Mouse (Mus musculus) thymus, postnatal 14 days (tissue): ENCODE measurements around the gene Spsb2.

ENCODE experiments used
- DNase-seq: peaks from one replicate; pipeline ENCODE4 v3.0.0; 2021

The Spsb2 gene

GRCm38 (mm10) chr6:124859725-124860124 is 51.3 kb downstream of the Spsb2 start:
- DNase-seq = peak; percentile 93
